Mouse (Mus musculus) ovary, postnatal 14 days (tissue): ENCODE results near the gene Fgf14.
A peak's percentile ranks its signal among the peaks of the same experiment; 100 is the strongest.
"Not testable (repeated sequence)": the region's sequence is repeated elsewhere in the genome, so short reads cannot be mapped to it uniquely, and the experiment has no call there.

Experiments
- DNase-seq: peaks from one replicate; pipeline ENCODE4 v3.0.0; 2022; ENCODE audit warnings: low spot score

Gene Fgf14

DNA sequence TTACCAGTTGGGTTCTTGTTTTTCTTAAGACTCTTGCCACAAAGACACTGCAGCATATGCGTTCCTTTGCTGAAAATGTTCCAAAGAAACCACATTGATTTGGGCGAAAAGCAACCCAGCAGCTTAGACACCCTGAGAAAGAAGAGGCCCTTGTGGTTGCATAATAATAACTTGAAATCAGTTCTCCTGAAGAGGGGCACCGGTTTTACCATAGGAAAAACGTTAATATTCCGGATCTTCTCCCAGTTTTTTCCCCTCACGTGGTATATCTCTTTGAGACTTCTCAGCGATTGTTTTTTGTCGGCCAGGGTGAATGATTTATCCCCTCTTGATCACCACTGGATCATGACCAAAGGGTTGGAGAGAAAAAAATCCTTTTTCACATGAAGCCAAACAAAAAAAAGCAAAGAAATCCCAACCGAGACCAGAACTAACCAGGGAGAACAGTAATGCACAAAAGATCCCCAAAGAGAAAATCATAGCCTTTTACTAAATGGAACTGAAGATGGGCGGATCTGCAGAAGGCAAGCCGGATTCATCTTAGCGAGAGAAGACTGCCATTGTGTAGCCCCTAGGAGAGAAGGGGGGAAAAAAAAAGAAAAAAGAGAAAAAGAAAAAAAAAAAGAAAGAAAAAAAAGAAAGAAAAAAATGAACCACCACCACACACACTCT is at the start of gene Fgf14:
Fgf14 (minus strand) TSS at position 622 of the 672 bp plus-strand sequence.
- no peak for DNase-seq

DNA sequence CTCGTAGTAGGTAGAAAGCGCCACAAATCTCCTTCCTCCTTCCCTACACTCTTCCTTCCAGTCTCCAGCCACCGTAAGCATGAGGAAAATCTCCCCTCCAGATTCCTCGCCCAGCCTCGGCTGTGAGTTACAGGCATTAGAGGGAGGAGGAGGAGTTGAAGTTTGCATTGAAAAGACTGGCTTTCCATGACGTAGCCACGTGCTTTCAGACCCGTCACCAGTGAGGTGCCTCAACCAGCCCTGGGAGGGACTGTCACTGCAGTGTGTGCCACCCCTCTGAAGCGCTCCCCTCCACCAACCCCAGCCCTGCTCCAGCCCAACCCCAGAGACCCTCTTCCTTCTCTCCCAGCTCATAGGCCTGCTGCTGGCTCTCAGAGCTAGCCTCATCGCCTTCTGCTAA is 452 bp upstream of the Fgf14 start:
- peak; percentile 2 for DNase-seq

DNA sequence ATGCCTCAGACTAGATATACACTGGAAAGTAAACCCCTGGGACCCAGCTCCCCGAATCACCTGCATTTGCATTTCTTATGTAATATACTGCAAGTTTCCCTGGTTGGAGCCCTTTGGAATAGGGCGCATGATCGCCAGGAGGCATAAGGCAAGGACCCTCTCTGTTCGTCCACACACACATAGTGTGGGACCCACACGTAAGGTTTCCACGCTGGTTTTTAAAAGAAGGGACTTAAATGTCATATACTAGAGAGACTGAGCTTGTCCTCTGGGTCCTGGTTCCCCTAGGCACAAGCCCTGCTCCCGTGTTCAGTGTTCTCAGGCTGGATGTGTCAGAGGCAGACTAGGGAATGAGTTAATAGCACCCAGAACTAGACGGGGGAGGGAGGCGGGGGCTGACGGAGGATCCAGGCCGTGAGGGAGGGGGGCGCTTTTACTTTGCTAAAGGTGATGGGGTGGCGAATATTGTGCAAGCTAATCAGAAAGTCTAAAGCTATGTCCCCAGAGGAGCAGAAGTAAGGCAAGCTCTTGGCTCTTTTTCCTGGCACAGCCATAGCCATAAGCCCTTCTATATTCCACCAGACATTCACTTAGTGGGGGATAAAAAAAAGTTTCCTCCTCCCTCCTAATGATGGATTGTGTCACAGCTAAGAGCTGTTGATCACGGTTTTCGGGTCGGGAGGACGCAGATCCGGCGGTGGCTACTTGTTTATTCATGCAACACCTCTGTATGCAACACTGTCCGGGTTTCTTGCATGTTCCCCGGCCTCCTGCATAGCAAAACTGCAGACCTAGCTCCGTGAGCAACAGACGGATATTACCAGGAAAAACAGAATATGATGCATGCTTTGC is 1.0 kb downstream of the Fgf14 start:
- no peak for DNase-seq

DNA sequence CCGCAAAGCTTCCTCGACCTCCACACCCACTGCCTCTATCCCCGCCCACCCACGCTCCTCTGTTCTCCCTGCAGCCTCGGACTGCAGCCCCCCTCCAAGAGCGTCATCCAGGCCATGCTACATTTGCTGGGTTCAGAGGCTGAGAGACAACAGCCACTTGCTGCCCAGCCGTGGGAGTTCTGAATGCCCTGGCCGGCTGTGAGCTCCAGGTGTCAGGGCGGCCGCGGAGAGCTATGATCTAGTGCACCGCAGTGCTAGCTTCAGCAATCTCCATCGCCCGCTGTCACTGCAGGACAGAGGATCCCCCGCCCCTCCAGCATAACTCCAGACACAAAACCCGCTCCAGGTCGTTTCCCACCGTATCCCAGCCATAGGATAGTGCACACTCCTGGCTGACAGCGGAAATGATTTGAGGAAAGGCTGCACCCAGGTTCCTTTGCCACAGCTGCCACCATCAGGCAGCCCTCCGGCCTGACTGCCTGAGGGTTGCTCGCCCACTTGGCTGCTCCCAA is 1.7 kb downstream of the Fgf14 start:
- peak; percentile 1 for DNase-seq

DNA sequence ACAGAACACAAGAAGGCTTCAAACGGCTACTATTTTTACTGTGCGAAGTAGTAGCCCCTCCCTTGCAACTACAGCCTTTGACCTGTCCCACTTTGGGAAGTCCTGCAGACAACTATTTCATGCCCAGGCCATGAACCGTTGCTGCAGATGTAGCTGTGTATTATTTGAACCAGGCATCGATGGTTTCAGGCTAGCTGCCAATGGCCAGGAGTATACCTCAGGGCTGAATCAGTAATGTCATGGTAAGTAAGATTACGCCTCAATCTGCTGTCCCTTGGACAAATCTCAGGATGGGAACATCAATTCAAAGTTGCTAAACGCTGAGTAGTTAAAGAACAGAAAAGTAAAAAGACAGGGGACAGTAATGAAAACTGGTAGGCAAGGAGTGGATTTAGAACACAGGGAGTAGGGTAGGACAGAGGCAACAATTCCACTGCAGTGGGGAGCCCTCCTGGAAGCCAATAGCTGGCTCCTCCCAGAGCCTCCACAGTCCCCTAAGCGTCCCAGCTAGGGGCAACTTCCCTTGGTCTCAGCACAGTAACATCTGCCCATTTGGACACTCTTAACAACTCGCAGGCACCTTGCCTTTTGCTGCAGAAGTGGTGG is 2.3 kb downstream of the Fgf14 start:
- DNase-seq = no peak

DNA sequence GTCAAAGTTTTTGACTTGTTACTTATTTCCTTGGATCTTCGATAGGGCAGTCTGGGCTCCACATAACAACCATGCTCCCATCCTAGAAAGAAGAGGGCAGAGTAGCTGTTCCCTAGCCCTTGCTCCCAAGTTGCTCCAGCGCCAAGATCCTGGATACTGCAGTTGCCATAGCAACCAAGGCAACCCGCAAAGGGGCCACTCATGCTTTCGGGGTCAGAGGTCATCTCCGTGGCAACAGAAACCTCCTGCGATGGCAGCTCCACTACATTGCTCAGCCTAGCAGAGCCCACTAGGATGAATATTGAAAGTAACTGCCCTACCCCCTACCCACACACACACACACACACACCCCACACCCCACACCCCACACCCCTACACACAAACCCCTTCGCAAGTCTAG is 7.2 kb downstream of the Fgf14 start:
- DNase-seq = no peak

DNA sequence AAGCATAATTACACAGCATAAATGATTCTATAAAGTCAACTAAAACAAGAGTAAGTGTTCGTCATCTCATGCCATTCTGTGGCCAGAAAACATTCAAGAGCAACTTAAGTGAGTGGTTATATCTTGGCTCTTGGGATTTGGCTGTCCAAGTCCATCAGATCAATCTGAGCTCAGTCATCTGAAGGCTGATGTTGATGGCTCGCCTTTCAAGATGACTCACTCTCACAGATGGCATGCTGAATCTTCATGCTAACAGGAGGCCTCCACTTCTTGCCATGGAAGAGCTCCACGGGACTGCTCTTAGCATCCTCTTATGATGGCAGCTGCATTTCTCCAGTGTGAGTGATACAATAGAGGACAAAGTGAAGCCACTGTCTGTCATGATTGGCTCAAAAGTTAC is 34.1 kb downstream of the Fgf14 start:
- no peak for DNase-seq

DNA sequence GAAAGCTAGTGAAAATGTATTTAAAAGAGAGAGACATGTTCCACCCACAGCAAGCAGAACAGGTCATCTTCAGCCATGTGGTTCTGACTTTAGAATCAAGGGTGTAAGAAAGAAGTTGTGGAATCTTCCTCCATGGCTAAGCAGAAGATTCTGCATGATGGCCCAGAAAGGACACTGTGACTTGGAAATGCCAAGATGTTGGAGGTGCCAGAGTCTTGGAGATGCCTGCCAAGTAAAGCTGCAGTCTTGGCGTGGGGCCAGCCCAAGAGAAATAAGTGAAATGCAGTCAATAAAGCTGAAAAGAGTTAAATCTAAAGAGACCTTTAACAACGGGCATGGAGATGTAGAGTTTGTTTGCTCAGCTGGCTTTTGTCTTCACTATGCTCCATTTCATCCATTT is 42.0 kb downstream of the Fgf14 start:
- no peak for DNase-seq

DNA sequence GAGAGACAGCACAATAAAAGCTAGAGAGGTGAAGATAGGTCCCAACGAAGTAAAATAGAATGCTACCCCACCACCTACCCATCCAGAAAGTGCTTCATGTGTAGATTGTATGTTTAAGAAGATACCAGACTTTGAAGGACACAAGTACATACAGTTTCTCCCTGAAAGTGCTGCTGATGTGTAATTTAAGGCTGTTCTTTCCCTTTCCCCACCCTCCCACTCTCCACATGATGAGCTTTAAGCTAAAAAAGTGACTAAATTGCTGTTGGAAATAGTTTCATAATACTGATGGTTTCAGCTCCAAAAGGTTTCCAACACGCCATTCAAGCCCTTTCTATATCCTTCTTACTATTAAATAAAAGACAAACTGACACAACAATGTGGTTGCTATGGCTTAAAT is 63.5 kb downstream of the Fgf14 start:
- no peak for DNase-seq

DNA sequence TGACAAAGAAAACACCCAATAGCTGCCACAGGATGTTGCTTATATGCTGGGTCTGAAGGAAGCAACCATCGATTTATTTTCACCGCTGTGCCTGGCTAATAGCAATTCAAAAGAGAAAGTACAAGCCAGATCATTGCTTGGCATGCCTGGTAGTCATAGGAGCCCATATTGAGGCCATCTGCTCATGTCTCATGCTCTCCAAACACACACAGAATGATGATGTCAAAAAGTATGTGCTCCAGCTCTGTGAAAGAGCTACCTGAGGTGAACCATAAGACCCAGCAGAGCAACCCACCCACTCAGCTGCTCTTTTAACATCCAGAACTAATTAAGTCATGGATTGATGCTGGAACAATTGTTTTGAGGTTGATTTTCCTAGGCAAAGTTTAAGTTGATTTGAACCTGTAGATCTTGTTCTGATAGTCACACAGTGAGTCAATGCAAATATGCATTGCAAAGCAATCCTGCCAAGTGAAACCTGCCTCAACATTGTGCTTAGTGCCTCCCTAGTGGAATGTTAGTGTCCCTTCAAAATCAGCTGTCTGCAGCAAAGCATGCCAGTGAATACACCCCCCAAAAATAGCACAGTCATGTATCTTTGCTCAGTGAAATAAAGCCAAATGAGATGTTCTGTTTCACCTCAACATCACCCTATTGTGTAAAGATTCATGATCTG is 70.8 kb downstream of the Fgf14 start:
- no peak for DNase-seq

DNA sequence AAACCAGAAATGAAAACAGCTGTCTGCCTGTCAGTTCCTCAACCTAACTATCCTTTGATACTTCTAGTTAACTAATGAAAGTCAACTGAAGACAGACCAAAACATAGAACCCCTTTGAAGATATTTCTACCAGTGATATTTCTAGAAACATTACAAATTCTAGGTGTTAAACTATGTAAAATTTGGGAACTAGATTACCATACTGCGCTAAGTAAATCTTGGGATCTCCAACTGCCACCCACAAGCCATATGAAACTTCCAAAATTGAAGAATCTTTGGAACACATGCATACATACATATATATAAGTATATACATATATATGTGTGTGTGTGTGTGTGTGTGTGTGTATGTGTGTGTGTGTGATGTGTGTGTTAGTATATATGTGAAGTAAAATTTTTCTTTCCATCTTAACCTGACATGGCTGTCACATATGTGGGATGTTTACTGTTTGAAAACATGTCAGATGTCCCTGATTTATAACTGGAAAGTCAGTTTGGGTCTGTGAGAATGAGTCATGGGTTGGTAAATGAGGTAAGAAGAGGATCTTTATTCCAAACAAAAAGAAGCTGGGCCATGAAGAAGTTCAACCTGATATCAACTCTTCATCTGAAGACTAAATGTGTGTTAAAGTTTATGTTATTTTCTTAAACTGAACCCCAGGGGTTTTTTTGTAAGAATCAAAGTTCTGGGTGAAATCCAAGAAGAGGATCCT is 71.7 kb downstream of the Fgf14 start:
- DNase-seq = no peak

DNA sequence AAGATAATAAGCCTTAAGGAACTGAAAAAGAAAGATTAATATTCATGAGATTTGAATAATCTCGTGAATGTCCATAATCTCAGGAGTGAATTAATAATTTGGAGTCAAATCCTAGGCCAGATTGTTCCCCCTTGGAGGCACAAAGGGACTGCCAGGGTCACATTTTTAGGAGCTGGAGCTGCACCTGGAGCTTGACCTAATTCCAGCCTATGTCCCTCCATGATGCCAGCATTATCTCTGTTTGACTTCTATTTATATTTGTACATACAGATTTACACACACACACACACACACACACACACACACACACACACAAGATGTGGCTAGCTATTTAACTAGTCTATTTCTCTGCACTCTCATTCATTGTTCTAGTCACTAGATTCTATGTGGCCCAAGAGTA is 100.4 kb downstream of the Fgf14 start:
- no peak for DNase-seq

DNA sequence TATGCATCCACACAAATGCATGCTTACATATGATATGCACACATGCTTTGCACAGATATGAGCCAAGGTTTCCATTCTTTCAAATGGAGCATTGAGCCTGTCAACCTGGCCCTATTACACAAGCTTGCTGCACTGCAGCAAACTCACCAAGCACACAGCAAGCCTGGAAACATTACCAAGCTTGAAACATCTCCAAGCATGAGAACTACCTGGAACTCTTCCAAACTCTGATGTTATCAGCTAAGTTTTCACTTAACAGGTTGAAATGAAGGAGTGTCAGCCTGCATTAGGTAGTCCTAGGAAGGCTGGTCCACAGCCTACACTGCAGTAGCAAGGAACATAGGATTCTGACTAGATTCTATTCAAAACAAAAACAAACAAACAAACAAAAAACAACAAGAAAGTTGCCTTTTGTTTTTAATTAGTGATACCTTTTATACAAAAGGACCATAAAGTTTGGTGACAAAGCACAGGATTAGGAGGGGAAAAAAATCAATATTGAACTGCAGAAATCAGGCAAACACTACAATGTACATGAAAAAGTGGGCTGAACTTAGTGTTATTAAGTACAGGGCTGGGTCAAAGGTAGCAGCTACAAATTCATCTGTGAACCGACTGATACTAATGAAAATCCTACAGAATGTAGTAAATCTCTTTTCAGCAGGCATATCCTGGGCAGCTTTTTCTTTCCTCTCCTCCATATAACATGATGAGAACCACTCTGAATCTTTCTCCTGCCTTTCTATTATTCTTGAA is 101.6 kb downstream of the Fgf14 start:
- DNase-seq = peak; percentile 3

DNA sequence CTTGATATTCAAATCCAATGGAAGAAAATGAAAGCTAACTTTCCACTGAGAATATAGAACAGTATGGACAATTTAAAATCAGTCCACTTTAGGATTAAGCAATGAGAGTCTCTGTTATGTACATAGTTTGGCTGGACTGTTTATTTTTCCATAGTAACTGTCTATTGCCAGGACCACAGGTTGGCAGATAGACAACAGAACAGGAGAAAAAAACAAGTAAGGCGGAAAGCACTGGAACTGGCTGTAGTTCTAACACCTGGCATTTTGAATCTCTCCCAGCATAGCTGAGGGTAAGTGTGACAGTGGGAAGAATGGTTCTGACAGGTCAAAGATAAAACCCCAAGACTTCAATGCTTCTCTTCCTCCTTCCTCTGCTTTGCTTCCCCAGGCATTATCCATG is 110.5 kb downstream of the Fgf14 start:
- DNase-seq = no peak

DNA sequence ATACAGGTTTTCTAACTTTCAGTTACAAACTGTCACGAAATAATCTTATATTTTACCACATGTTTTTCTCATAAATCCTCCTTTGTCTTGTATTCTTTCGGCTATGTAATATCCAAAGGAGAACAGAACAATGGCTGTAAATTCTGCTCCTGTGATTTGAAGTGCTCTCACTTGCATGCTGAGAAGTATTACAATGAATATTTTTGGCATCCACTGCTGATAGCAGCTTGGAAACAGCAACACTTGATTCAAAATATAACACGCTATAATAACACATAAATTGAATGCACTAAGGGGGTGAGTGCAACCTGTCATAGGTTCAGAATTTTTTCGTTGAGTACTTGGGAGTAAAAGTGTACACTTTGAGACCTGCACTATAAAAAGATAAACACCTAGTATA is 115.4 kb downstream of the Fgf14 start:
- no peak for DNase-seq

DNA sequence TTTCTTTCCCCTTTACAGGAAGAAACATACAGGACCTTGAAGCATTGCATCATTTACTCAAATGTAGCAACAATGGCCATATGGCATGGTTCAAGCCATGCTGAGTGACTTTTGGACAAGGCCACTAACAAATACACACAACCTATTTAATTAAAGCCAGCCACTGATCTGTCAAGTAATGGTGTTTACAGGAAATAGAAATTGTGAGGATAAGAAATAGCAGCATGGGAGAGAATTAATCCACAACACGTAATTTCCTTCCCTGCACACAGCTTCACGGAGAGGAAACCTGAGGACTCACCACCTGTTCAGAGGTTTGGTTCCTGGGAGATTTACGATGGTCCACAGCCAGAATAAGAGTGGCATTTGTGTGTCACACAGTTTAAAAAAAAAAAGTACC is 140.8 kb downstream of the Fgf14 start:
- DNase-seq = no peak

DNA sequence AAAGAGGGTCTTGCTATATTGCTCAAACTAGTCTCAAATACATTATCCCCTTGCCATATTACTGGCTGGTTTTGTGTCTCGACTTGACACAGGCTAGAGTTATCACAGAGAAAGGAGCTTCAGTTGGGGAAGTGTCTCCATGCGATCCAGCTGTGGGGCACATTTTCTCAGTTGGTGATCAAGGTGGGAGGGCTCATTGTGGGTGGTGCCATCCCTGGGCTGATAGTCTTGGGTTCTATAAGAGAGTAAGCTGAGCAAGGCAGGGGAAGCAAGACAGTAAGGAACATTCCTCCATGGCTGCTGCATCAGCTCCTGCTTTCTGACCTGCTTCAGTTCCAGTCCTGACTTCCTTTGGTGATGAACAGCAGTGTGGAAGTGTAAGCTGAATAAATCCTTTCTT is 141.6 kb downstream of the Fgf14 start:
- not testable (repeated sequence) for DNase-seq

DNA sequence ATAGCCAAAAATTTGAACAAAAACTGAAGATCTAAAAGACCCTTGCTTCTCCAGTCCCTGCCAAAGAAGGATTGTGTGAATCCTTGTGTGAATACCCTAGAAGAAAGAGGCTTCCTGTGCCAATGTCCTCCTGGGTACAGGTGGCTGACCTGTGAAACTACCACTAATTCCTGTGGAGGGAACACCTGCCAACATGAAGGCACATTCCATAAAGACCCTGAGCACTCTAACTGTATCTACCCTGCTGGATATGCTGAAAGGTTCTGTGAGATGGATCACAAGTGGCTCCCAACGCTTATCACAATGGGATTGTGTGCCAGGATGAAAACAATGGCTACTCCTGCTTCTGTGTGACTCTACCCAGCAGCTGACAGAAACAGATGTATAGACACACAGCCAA is 144.9 kb downstream of the Fgf14 start:
- no peak for DNase-seq

DNA sequence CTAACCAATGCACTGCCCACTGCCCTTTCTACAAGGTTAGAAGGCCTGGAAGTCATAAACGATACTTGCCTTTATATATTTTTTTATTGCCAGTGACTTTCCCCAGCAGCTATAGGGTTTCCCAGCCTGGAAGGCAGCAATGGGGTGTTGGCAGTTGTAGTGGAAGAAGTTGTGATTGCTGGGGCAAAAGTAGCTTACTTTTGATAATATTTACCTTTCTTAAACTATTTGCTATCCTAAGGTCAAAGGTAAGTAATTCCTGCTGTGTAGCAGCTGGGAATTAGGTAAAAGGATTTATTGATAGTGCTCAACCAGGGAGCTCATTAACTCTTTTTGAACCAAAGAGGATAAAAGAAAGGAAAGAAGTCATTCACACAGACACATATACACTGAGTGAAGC is 164.9 kb downstream of the Fgf14 start:
- DNase-seq = no peak

DNA sequence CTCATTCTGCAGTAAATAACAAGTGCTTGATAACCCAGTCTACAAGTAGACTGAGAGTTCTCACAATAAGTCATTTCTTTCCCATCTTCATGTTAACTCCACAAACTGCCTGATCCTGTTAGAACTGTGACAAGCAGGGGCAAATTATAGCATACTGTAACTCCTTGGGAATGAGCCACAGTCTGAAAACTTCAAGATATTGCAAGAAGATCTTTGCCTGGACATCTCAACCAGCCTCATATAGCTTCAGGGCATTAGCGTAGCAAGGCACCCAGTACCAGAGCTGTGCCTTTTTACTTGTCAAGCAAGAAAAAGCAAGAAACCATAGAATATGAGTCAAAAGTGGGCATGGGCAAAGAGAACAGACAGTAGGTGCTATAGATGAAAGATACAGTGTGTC is 188.0 kb downstream of the Fgf14 start:
- no peak for DNase-seq

DNA sequence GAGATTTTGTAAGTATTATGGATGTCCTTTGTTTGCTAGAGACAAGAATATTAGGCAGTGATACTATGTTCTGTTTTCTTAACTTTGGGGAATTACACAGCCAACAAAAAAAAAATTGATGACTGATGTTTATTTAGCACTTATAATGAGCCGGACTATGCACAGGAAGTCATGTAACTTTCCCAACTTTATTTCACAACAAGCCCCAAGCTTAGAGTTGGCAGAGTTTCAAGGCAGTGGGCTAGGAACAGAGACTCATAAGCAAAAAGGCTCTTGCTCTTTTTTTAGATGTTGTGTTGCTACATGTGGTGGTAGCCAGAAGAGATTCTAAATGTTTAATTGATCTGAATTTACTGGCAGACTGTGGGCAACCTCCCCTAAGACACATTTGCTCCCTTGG is 191.7 kb downstream of the Fgf14 start:
- DNase-seq = no peak
